Mouse (Mus musculus): Measurements from ENCODE around the gene Olfr56.
"Not testable (repeated sequence)": the region's sequence is repeated elsewhere in the genome, so short reads cannot be mapped to it uniquely, and the experiment has no call there.

Gene Olfr56

DNA sequence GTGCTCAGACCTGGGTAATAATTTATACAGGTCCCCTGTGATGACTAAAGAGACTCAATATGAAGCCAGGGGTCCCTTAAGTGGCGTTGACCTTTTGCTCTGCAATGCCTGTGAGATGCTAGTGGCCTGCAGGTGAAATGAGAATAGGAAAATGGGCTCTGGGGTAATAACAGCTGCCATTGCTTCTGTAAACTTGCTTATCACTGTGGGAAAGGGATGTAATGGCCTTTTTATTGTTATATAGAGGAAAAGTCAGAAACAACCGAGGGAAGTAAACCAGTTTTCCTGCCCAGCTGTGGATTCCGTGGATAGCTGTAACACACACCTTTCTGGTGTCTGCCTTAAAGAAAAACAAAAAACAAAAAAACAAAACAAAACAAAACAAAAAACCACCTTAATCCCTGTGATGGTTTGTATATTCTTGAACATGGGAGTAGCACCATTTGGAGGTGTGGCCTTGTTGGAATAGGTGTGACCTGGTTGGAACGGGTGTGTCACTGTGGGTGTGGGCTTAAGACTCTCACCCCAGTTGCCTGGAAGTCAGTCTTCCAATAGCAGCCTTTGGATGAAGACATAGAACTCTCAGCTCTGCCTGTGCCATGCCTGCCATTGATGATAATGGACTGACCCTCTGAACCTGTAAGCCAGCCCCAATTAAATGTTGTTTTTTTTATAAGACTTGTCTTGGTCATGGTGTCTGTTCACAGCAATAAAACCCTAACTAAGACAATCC lies 197.5 kb downstream of the Olfr56 start:
- DNase-seq, result not testable (repeated sequence)

DNA sequence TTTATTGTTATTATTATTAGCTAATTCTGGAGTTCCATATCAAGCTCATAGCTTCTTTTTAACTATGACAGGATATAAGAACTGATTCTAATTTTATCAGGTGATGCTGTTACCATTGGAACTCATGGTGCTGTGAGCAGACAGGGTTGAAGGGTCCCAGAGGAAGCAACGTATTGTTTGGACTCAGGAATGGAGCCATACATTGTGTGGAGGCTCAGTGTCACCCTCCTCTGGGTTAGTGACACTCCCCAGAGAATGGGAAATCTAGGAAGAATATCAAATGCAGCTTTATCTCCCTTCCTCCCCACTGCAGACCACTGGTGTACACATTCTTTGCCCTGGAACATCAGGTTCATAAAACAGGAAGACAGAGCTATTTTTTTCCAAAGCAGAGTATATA lies 204.5 kb downstream of the Olfr56 start:
- no peak for DNase-seq

Data from kidney, adult 9 months (tissue).